Mouse (Mus musculus) E14TG2a.4 (cell line): Measurements from ENCODE around the gene H2-T22.

Experiments used
- CTCF ChIP-seq: conservative IDR thresholded peaks from 2 replicates; pipeline ENCODE4 v1.5.1; 2014; ENCODE audit warnings: low read length
- NANOG ChIP-seq: IDR thresholded peaks from 2 replicates; pipeline ENCODE4 v1.6.1; 2014; ENCODE audit warnings: borderline replicate concordance, low read length, mixed read lengths
- POU5F1 ChIP-seq: IDR thresholded peaks from 2 replicates; pipeline ENCODE4 v1.6.1; 2014; ENCODE audit warnings: low read length, borderline replicate concordance

GRCm38 (mm10) chr17:36022098-36022497 is 20.4 kb downstream of the H2-T22 start:
- TF ChIP-seq CTCF (no peak), POU5F1 (no peak), NANOG (no peak)
